Mouse (Mus musculus): ENCODE measurements around the gene Fubp3. TPM values are rescaled to one million over a fixed set of nuclear protein-coding genes. Genes with fewer than 3 reads are reported as not detected.

The Fubp3 gene
- total RNA-seq, 2 experiments from 2014 or later = 48.8 to 54.2 TPM

GRCm38 (mm10) chr2:31619208-31619607, 46.8 kb downstream of the Fubp3 start:
- no peak for DNase-seq

DNA sequence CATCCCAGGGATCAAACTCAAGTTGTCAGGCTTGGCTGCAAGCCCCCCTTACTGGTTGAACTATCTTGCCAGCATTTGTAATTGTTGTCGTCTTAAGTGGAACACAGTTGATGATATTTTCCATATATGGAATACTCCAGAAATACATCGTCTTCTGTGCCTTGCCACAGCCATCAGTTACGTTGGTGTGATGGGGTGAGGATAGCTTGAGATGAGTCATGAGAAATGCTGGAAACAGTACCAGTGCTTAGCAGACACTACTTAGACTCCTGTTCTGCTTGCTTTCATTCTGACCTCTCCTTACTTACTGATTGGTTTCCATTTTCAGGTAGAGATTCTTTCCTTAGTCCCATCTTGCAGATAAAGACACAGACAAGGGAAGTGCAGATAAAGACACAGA, 61.1 kb downstream of the Fubp3 start:
- DNase-seq = no peak

- DNase-seq = no peak
Observed at GRCm38 (mm10) chr2:31635281-31636137, 63.1 kb downstream of the Fubp3 start.

GRCm38 (mm10) chr2:31636138-31636741, 63.8 kb downstream of the Fubp3 start:
- DNase-seq = no peak

DNA sequence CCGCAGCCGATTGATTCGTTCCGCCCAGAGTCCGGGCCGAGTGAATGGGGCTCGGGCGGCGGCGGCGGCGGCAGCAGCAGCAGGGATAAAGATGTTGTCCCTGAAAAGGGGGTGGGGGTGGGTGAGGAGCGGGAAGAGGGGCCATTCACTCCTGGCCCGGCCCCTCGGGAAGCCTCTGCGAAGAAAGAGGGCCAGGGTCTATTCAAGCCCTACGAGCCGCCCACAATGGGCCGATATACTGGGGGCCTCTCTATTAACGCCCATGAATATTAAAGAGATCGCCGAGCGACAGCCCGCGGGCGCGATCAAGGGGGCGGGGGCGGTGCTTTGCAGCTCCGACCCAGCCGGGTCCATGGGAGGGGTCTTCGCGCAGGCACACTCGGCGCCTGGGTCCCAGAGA, 64.3 kb downstream of the Fubp3 start:
- DNase-seq = no peak

DNA sequence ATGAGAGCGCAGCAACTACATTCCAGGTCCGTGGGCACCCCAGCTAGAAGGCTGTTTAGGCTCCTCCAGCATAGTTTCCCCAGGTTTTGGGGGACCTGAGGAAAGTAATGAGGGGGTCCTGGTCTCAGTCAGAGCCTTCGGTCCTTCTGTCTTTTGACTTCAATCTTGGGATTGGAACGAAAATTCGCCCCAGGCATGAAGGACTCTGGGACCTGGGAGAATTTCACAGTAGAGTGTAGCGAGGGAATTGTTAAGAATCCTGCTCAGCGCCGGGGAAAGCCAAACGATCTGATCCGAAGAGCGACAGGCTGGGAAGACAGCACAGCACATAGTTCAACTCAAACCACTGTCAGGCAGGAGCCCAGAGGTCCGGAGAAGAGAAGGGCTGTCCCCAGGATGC, 64.9 kb downstream of the Fubp3 start:
- no peak for DNase-seq

- peak; percentile 74 to 80 for DNase-seq
Observed at GRCm38 (mm10) chr2:31637807-31638206, 65.4 kb downstream of the Fubp3 start.

GRCm38 (mm10) chr2:31638581-31639465, 66.4 kb downstream of the Fubp3 start:
- no peak for DNase-seq

DNA sequence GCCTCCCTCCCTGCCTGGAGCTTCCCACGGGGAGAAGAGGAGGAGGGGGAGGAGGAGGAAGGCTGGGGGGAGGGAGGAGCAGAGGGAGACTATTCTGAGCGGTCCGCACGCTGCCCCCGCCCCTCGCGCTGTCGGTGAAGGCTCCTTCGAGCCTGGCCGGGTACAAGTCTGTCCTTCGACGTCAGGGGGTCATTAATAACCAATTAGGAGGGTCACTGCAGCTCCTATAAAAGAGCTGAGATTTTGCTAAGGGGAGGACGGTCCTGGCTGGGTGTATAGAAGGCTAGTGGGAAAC, 67.0 kb downstream of the Fubp3 start:
- DNase-seq = no peak

- DNase-seq = no peak
Observed at GRCm38 (mm10) chr2:31639901-31640608, 67.6 kb downstream of the Fubp3 start, which contains the start of gene Prdm12. Prdm12 (plus strand) TSS chr2:31640037.

DNA sequence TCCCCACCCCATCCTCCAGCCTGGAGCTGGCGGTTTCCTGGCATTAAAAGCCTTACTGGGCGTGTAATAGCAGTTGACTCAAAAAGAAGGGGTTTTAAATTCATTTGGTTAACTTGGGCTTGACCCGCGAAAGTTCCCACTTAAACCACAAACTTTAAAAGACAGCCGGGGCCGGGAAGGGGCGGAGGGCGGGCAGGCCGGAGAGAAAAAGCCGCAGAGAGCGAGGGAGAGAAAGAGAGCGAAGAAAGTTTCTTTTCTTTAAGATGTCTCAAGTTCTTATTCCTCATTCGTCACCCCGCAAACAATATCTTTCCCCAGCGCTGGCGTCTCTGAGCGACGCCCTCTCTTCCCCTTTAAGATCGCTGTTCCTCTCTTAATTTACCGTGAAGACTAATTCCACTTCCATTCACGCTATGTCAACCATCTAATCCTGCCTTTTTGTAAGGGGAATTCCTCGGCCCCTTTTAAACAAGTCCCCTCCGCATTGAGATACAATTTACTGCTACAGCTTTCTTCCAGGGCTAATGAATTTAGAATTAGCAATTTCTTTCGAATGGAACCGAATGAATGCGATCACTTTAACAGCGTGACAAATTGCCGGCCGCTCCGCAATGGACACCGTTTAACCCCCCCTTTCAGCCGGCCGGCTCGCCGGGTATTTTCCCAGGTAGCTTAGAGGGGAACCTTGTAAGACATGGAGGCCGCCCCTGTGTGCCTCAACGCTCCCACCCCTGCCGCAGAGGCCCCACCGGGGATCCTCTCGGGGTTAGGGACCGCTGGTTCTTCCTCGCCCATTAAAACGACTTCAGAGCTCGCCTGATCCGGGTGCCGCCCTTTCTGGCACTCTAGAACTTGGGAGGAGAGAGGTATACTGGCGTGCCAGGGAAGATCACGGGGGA, 68.4 kb downstream of the Fubp3 start:
- no peak for DNase-seq

GRCm38 (mm10) chr2:31641508-31641830, 69.0 kb downstream of the Fubp3 start:
- DNase-seq = peak in 1 of 2 experiments; percentile 22

DNA sequence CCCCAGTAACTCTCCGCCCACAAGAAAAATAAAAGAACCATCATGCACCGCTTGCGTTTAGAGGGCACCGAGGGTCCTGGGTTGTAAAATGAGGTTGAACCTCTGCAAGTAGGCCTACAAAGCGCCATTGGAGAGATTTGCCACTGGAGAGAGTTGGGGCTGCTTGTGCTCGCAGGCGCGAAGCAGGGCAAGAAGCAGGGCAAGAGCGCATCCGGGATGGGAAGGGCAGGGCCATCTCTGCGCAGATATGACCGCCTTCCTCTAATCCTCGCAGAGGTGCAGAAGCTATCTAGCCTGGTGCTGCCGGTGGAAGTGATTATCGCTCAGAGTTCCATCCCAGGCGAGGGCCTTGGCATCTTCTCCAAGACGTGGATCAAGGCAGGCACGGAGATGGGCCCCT, 69.5 kb downstream of the Fubp3 start:
- no peak for DNase-seq

- peak; percentile 25 to 36 for DNase-seq
Observed at GRCm38 (mm10) chr2:31653971-31654853, 81.8 kb downstream of the Fubp3 start.

- DNase-seq = peak; percentile 50 to 72
Observed at GRCm38 (mm10) chr2:31654854-31655559, 82.6 kb downstream of the Fubp3 start.

GRCm38 (mm10) chr2:31656374-31656773, 83.9 kb downstream of the Fubp3 start:
- DNase-seq = no peak

- no peak for DNase-seq
Observed at GRCm38 (mm10) chr2:31662939-31663803, 90.7 kb downstream of the Fubp3 start.

DNA sequence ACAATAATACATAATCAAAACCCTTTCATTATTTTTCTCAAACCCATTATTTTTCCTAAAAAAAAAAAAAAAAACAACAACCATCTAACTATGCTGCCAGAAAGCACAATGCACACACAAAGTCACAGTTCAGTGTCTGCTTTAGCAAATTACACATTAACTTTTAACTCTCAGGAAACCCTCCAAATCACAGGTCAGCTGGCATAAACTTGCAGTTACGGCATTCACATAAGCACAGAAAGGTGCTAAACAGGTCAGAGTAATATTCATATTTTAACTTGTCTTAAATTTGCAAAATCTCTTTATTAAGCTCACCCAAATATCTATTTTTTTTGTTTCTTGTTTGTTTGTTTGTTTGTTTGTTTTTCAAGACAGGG, 91.3 kb downstream of the Fubp3 start:
- no peak for DNase-seq

All from adrenal gland, postnatal 36 days (tissue).